Mouse (Mus musculus): ENCODE results near the gene Tspan12. TPM values are rescaled to one million over a fixed set of nuclear protein-coding genes. Genes with fewer than 3 reads are reported as not detected.
A peak's percentile ranks its signal among the peaks of the same experiment; 100 is the strongest.
"Not testable (repeated sequence)": the region's sequence is repeated elsewhere in the genome, so short reads cannot be mapped to it uniquely, and the experiment has no call there.

The Tspan12 gene
- total RNA-seq, 2 experiments from 2014 or later, result 25.5 to 26.0 TPM

GRCm38 (mm10) chr6:21828437-21828836 lies 23.9 kb downstream of the Tspan12 start:
- no peak for DNase-seq (ENCODE audit: low spot score in 2 of 2)

GRCm38 (mm10) chr6:21828001-21828400 lies 24.3 kb downstream of the Tspan12 start:
- no peak for DNase-seq (ENCODE audit: low spot score in 2 of 2)

GRCm38 (mm10) chr6:21823694-21824093 lies 28.6 kb downstream of the Tspan12 start:
- no peak for DNase-seq (ENCODE audit: low spot score in 2 of 2)

GRCm38 (mm10) chr6:21823281-21823680 lies 29.0 kb downstream of the Tspan12 start:
- no peak for DNase-seq (ENCODE audit: low spot score in 2 of 2)

GRCm38 (mm10) chr6:21822721-21823134 lies 29.6 kb downstream of the Tspan12 start:
- DNase-seq (ENCODE audit: low spot score in 2 of 2), result no peak

- no peak for DNase-seq (ENCODE audit: low spot score in 2 of 2)
These were observed 34.1 kb downstream of the Tspan12 start for GRCm38 (mm10) chr6:21818107-21818807.

- DNase-seq (ENCODE audit: low spot score in 2 of 2), result no peak
These were observed 46.3 kb downstream of the Tspan12 start for GRCm38 (mm10) chr6:21806005-21806404.

GRCm38 (mm10) chr6:21805013-21805570 lies 47.2 kb downstream of the Tspan12 start:
- no peak for DNase-seq (ENCODE audit: low spot score in 2 of 2)

GRCm38 (mm10) chr6:21803483-21804340 lies 48.6 kb downstream of the Tspan12 start:
- DNase-seq (ENCODE audit: low spot score in 2 of 2), result peak; percentile 9 to 13

GRCm38 (mm10) chr6:21798581-21798980 lies 53.7 kb downstream of the Tspan12 start:
- DNase-seq (ENCODE audit: low spot score in 2 of 2), result no peak

- no peak for DNase-seq (ENCODE audit: low spot score in 2 of 2)
These were observed 55.2 kb downstream of the Tspan12 start for GRCm38 (mm10) chr6:21797087-21797486.

GRCm38 (mm10) chr6:21796413-21796812 lies 55.9 kb downstream of the Tspan12 start:
- DNase-seq (ENCODE audit: low spot score in 2 of 2), result no peak

GRCm38 (mm10) chr6:21795410-21795809 lies 56.9 kb downstream of the Tspan12 start:
- DNase-seq (ENCODE audit: low spot score in 2 of 2), result no peak

- DNase-seq (ENCODE audit: low spot score in 2 of 2), result peak; percentile 55 to 72
These were observed 57.3 kb downstream of the Tspan12 start for GRCm38 (mm10) chr6:21795072-21795407.

GRCm38 (mm10) chr6:21794337-21795071 lies 57.8 kb downstream of the Tspan12 start:
- no peak for DNase-seq (ENCODE audit: low spot score in 2 of 2)

- no peak for DNase-seq (ENCODE audit: low spot score in 2 of 2)
These were observed 61.0 kb downstream of the Tspan12 start for GRCm38 (mm10) chr6:21791307-21791706.

GRCm38 (mm10) chr6:21790550-21791086 lies 61.7 kb downstream of the Tspan12 start:
- DNase-seq (ENCODE audit: low spot score in 2 of 2), result no peak

- no peak for DNase-seq (ENCODE audit: low spot score in 2 of 2)
These were observed 62.3 kb downstream of the Tspan12 start for GRCm38 (mm10) chr6:21790036-21790435.

- not testable (repeated sequence) for DNase-seq (ENCODE audit: low spot score in 2 of 2)
These were observed 62.7 kb downstream of the Tspan12 start for GRCm38 (mm10) chr6:21789582-21789981.

GRCm38 (mm10) chr6:21787757-21788156 lies 64.6 kb downstream of the Tspan12 start:
- no peak for DNase-seq (ENCODE audit: low spot score in 2 of 2)

GRCm38 (mm10) chr6:21787274-21787673 lies 65.0 kb downstream of the Tspan12 start:
- no peak for DNase-seq (ENCODE audit: low spot score in 2 of 2)
